Mouse (Mus musculus) olfactory bulb, adult 2 months (tissue): ENCODE results near the gene Rpn2.

Source experiments
- CTCF ChIP-seq: fragments of 200-500 bp; IDR thresholded peaks from 2 replicates; pipeline ENCODE4 v1.5.1; 2012; ENCODE audit warnings: low read depth, mild to moderate bottlenecking, low read length, moderate library complexity; ENCODE audit not compliant: insufficient read depth
- POLR2A ChIP-seq: fragments of 200-500 bp; IDR thresholded peaks from 2 replicates; pipeline ENCODE4 v1.6.1; 2012; ENCODE audit warnings: mild to moderate bottlenecking, low read depth, low read length, moderate library complexity; ENCODE audit not compliant: insufficient read depth

- TF ChIP-seq CTCF, result no peak
- TF ChIP-seq POLR2A, result no peak
Measured at GRCm38 (mm10) chr2:157349121-157349778, 70.4 kb downstream of the Rpn2 start.
